Mouse (Mus musculus): ENCODE measurements at regions not wholly inside any gene's neighbourhood (a gene's known extent, or its start where the extent isn't known, plus 50 kb on each side); places are given as distances from the start of the nearest gene placed in this dataset.

DNA sequence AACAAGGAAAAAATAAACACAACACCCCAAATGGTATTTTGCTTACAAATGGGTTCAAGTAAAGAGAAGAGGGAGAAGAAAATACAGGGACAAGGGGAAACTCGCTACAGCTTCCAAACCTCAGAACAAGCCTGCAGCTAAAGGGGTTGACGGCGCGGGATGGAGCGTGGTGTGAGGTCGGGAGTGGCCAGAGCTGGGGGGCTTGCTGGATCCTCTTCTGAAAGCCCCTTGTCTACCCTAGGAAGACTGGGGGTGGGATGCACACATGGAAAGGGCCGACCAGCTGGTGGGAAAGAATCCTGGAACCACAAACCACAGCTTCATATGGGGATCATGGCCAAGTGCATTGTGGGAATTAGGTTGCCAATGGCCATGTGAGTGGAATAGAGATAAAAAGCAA, 267.4 kb downstream of the Tns1 start:
- TF ChIP-seq POLR2A (IDR thresholded peaks at IDR 0.05; ENCODE audit: low read depth, low read length) (no peak), EP300 (IDR thresholded peaks at IDR 0.05; ENCODE audit: low read length) (no peak), RCOR1 (conservative IDR thresholded peaks at IDR 0.05; ENCODE audit: low read depth, low read length) (no peak), CTCF (conservative IDR thresholded peaks at IDR 0.05 in 1 of 2, IDR thresholded peaks at IDR 0.05 in 1 of 2; ENCODE audit: low read depth in 2 of 2, low read length in 2 of 2) (no peak), MAX (IDR thresholded peaks at IDR 0.05; ENCODE audit: low read length) (no peak), NRF1 (IDR thresholded peaks at IDR 0.05; ENCODE audit: low read depth, low read length) (no peak), JUND (conservative IDR thresholded peaks at IDR 0.05; ENCODE audit: low read depth, low read length) (no peak)
